Mouse (Mus musculus) thymus, adult 2 months (tissue): ENCODE results near the gene Fam198a.
A peak's percentile ranks its signal among the peaks of the same experiment; 100 is the strongest.

Experiments
- CTCF ChIP-seq: fragments of 200-500 bp; IDR thresholded peaks from 2 replicates; pipeline ENCODE4 v1.5.1; 2012; ENCODE audit warnings: mild to moderate bottlenecking, control low read depth, low read length, moderate library complexity, borderline replicate concordance; ENCODE audit not compliant: control insufficient read depth, poor library complexity, insufficient read depth; ENCODE audit errors: extremely low read depth
- POLR2A ChIP-seq: fragments of 200-500 bp; IDR thresholded peaks from 2 replicates; pipeline ENCODE4 v1.6.1; 2012; ENCODE audit warnings: mild to moderate bottlenecking, low read length, control low read depth, moderate library complexity; ENCODE audit not compliant: control insufficient read depth, poor library complexity, insufficient read depth; ENCODE audit errors: extremely low read depth

DNA sequence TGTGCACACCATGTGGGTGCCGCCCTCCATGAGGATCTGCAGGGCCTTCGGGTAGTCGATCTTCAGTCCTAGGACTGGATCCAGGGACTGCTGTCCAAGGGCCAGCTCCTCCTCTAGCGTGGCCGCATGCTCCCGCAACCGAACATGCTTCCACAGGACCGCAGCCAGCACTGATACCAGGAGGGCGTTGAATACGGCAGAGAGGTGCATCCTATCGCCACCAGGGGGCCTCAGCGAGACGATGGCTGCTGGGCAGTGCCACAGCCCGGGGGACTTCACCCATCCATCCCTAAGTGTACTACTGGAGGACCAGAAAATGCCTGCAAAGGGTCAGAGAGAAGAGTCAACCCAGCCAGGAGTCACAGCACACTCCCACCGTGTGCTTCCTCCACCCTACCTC, 32.7 kb downstream of the Fam198a start:
- no peak for TF ChIP-seq POLR2A
- peak; percentile 91; the same call in 1 of the 2 replicates for TF ChIP-seq CTCF
